Mouse (Mus musculus) mouse embryonic stem cell (cell line): ENCODE results near the gene Pgpep1.

ENCODE experiments used
- in situ Hi-C, 2 experiments: fragments of 300-500 bp; cut with MboI; formaldehyde crosslinking; loops; 1 replicate in 1 of 2; 3 replicates in 1 of 2; pipeline ENCODE4 v1.14.3; 2019 to 2020; ENCODE audit warnings: low sequenced_read_pairs in 2 of 2, low pct_unique_long_range_greater_than_20kb in 1 of 2, mixed read lengths in 1 of 2; ENCODE audit not compliant: unreplicated experiment in 1 of 2

Pgpep1 gene

DNA sequence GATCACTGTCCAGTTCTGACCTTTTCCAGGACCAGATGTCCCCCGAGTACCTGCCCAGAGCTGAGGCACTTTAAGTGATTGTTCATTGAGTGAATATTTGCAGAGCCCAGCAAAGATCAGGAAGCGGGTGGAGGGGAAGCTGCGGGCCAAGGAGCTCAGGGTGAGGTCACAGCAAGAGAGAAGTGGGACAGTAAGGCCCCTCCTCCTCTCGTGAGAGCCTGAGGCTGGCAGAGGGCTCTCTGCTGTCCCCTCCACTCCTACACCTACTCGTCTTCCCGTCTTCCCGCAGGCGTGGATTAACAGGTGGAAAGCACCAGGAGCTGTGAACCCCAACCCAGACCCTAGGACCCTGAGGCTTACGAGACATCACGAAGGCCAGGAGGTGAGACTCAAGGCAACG, 43.5 kb downstream of the Pgpep1 start:
- in situ Hi-C loops = no loop called here

DNA sequence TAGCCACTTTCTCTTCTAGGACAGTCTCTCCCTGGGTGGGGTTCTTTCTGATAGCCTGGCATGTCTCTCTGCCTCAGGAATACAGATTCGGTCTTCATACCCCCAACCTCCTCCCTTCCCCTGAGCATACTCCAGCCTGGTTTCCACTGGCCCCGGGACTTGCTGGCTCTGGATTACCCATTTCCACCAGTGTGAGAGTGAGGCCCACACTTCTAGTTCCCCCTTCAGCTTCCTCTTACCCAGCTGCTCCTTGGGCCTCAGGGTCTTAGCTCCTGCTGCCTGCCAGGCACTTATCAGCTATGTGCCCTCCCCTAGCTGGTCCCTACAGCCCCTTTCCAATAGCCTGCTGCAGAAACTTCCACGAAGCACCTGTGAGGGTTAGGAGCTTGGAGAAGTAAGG, 44.3 kb downstream of the Pgpep1 start, which contains the start of gene Lrrc25:
TSS of gene Lrrc25 (plus strand) at position 262 of the 400 bp plus-strand sequence.
- in situ Hi-C loops = no loop called here

DNA sequence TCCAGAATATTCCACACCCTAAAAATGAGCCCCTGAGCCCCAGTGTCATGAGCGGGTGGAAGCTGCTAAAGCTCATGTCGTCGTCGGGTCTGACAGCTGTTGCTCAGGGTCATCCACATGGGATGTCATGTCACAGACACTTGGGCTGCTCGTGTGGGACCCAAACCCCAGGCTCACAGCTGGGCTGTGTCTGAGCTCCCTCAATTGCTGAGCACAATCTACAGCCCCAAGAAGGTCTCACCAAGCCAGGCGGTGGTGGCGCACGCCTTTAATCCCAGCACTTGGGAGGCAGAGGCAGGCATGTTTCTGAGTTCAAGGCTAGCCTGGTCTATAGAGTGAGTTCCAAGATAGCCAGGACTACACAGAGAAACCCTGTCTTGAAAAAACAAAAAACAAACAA, 44.9 kb downstream of the Pgpep1 start:
- in situ Hi-C loops = no loop called here

DNA sequence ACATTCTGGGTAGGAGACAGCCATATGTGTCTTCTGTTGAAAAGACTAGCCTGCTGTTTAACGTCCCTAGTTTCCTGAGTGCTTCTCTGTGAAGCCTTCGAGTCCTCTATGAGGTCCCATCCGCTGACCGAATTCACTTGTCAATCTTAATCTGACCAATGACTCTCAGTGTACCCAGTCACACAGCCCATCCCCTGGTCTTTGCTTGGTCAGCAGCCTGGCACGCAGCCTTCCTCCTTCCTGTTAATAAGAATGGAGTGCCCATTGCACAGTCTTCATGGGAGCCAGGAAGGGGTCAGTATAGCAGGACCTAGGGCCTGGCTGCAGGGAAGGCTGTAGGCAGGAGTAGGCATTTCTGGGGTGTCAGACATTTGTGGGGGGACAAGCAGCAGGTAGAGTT, 45.7 kb downstream of the Pgpep1 start:
- in situ Hi-C loops = no loop called here

DNA sequence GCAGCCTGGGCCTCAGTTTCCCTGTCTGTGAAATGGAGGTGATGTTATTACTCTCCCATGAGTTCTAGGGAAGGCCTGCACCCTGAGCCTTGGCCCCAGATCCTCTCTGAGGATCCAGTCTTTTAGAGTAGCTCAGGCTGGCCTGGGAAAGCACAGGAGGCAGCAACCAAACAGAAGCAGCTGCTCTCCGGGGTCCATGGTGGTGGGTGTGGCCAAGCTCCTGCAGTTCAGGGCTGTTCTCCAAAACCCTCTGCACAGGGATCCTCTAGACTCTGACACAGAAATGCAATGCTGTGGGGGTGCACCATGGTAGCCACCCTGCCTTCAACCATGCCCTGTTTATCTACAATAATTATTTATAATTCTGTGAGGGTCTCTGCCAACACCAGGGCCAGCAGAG, 46.4 kb downstream of the Pgpep1 start:
- in situ Hi-C loops = no loop called here

DNA sequence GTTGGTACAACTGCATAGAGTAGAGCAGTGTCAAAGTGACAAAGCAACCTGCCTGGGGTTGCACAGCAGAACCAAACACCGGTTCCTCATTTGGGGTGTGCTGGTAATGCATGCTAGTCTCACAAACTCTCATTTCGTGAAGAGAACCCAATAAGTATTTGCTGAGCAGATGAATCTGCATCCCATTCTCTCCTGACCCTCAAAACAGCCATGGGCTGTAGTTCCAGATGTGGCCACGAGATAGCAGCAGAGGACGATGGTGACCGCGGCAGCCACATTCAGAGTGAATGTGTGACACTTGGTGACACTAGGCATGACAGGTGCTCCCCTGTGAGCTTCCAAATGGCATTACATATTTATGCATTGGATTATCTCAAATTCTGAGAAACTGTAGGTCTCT, 48.3 kb downstream of the Pgpep1 start:
- in situ Hi-C loops = no loop called here

DNA sequence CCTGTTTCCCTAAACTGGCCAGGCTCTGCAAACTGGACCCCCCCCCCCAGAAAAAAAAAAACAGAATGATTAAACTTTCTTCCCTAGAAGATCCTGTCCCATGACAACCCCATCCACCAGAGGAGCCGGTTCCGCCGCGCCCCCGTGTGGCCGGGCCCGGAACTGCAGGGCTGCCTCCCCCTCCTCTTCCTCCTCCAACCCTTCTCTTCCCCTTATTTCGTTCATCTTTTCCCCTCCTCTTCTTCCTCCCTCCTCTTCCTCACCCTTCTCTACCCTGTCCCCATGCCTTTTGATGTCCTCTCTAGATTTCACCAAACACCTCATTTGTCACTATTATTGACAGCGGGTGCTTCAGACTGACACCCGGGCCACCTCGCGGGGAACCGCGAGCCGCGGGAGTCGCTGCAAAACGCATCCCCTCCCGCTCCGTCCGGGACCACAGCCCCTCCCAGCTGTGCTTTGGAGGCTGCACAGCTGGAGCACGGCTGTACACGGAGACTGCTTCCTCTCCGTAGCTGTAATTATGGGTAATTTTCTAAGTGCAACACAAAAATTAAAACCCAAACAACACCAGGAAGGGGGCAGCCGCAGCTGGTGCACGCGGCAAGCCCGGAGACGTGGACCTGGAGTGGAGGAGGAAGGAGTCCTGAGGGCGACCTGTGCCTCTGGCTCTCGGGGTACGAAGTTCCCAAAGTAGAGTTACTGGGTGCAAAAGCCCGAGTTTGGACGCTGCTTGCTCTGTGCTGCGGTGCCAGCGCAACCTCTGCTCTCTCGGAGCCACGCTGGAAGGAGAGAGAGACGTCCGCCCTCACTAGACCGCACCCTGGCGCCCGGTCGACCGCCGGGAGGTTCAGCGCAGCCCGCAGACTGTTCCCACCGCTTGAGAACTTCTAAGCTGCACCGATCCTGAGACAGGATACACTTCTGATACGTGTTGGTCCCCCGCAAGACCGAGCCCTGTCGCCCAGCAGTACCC, 49.1 kb downstream of the Pgpep1 start:
- in situ Hi-C loops = no loop called here

DNA sequence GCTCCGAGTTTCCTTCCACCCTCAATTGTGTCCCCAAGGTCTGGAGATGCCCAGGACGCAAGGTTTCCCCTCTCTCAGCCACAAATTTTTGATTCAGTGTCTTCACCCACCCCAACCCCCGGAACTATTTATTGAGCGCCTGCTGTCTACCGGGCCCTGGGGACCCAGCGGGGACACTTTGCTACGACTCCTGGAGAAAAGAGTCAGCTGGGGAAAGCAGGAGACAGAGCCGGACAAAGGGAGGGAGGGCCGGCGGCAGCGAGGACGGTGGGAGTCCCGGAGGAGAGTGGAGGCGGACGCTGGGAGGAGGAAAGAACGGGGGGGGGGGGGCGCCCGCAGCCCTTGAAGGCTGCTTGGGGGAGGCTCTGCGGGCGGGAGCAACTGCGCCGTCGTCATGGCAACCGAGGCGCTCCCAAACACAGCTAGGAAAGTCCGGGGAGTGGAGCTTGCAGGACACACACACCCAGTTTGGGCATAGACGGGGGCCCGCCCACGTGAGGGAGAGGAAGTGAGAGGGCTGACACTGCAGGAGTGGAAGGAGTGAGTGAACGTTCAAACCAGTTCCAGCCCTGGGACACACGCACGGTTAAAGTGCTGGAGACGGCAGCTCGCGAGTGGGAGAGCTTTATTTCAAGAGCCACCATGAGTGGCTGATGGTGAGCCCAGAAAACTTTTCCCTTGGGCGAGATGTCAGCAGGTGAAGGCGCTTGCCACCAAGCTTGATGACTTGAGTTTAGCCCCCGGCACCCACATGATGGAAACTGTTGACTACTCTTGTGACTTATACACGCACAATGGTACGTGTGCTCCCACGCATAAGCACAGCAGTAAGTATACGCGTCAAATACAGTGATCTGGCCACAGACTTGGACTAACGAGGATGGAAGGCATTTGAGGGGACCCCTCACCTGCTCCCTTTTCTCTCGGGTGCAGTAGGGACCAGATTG, 50.1 kb downstream of the Pgpep1 start:
- in situ Hi-C loops = no loop called here

DNA sequence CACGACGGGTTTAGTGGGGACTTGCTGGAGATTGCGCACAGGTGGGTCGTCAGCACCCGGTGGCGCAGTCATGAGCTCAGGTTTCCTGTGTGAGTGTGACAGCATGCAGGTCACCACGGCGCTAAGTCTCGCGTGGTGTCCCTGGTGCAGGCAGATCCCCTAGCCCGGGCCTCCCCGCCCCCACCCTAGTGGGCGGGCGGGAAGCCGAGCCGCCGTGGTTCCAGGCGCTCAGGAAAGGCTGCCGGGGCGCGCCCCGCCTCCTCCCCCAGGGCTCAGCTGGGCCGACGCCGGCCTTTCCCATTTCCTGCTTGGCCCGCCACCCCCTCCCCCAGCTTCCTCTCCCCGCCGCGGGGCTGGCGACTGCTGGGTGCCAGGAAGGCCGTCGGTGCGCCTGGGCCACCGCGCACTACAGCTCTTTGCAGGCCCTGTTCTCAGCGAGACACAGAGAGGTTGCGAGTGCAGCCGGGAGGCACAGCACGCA, 50.8 kb downstream of the Pgpep1 start:
- in situ Hi-C loops = no loop called here

DNA sequence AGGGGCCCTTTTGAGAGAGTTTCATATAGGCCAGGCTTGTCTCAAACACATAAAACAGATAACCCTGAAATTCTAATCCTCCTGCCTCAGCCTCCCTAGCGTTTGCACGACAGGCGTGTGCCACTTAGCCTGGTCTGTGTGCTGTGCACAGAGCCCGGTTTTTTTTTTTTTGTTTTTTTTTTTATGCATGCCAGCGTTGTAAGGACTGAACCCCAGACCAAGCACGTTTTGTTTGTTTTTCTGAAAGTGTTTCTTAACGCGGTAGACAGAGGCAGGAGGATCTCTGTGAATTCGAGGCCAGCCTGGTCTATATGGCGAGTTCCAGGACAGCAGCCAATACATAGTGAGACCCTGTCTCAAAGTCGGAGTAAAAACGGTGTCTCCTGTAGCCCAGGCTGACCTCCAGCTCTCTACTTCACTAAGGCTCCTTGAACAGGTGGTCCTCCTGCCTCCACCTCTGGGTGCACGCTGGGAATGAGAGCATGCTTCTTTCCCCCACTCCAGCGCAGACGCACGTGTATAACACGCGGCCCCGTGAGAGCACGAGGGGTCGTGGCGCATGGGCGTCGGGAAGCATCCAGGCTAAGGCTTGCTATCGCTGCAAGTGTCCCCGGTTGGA, 51.3 kb downstream of the Pgpep1 start, which contains the start of gene Ssbp4:
TSS of gene Ssbp4 (minus strand) at position 124 of the 619 bp plus-strand sequence.
- in situ Hi-C loops = no loop called here

DNA sequence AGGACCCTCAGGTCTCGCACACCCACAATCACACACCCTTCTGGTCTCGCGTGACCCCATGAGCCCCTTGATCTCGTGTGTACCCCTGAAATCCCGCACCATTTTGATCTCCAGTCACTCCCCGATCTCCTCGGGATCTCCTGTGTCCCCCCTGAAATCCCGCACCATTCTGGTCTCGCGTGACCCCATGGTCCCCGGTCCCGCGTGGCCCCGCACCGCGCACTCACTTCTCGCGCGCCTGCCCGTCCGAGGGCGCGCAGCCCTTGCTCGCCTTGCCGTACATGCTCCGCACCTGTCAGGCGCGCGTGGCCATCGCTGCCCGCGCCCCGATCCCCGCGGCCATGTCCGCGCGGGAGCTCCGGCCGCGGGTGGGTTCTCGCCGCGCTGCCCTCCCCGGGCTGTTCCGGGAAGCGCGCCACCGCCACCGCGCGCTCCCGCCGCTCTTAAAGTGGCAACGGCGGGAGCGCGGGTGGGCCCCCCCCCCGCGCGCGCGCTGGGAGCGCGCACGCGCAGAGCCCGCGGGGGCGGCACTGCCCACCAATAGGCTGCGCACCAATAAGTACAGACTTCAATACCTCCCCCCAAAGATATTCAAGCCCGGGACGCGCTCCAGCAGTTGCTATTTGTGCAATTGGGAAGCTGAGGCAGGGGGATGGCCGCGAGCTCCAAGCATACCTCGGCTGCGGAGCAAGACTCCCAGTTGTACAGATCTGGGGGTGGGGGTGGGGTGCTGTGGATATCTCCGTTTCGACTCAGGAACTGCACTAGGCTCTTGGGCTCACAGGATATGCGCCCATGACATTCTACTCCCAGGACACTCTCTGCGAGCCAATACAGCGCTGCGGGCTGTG, 52.1 kb downstream of the Pgpep1 start:
- in situ Hi-C loops = no loop called here

DNA sequence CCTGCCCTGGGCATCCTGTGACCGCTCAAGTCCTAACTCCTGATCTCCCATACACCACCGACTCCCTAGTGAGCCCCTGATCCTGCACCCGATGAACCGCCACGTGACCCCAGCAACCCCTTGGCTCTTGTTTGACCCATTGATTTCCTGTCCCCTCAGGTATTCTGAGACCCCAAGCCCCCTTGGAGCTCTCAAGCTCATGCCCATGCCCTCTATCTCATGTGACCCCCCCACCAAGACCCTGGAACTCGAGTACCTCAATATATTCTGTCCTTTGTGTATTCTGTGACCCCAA, 52.6 kb downstream of the Pgpep1 start:
- in situ Hi-C loops = no loop called here

DNA sequence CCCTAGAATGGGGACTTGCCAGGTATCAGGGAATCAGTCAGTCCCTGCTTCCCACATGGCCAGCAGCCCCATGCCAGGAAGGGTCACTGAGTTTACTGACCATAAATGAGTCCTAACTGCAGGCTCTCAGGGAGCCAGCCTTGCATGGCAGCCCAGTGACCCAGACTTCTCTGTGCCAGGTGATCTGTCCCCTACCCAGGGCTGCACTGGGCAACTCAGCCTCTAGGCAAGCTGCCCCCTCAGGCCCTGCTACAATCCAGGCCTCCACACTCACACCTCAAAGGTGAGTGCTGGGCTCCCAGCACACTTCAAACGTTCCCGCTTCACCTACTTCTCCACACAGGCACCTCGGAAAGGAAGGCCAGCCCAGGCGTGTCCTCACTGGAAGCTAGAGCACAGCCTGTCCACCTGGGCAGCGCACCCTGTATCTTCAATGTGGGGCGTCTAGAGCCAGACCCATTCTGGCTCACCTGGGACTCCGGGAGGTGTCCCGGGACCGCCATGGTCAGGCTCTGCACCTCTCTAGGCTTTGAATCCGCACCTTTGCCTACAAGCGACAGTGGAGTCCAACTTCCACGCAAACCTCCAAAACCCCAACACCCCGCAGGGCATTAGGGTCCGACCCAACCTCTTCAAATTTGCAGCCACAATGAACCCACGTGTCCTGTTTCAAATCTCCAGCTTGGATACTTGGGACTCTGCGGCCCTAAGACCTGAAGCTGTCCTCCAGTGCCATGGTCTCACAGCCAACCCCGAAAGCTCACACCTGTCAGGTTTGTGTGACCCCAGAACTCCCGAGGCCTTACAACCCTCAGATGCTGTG, 53.2 kb downstream of the Pgpep1 start:
- in situ Hi-C loops = no loop called here

DNA sequence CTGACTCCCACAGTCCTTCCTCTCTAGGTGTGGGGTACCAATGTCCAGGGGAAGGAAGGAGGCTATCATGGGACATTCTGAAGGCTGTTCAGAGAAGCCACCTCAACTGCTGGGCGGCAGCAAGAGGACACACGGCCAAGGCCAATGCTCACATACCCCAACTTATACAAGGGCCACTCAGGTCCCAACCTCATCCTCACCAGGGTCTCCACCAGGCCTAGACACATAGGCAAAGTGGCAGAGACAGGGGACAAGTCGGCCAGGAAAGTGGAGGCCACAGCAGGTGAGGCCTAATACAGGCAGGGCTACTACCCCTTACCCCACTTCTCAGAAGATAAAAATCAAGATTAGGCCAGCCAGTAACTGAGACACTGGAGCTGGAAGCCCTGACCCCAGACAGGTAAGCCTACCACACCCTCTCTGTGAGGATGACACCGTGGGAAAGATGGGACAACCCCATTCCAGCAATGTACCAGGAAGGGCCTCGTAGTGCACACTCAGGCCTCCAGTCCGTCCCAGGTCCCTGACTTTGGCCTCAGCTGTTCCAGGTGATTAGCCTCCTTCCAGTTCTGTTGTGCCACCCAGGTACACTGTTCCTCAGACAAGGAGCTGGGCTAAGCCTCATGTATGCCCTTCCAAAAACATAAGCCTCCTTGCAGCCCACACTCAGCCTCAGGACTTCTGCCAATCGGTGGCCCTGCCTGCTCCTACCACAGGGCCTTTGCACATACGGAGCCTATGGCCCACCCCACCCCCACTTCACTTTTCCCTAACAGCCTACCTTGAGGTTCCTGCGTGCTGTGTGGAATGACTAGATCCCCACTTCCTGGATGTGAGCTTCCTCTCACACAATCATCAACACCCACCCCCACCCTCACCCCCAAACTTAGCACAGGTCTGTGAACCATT, 54.1 kb downstream of the Pgpep1 start:
- in situ Hi-C loops = no loop called here

DNA sequence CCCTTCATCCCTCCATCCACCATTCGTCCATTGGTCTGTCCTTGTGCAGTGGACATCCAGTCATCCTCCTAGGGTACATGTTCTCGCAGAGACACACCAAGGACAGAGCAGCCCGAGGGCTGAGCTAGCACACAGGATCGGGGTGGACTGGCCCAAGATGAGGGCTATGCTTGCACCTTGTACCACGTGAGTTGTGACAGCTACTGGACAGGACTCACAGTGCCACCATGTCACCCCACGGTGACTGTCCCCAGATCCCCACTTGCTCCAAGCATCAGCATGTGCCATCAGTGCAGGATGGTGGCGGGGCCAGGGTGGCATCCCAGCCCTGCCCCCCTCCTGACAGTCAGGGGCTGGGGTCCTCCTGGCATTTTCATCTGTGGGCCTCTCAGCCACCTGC, 55.6 kb downstream of the Pgpep1 start:
- in situ Hi-C loops = no loop called here

DNA sequence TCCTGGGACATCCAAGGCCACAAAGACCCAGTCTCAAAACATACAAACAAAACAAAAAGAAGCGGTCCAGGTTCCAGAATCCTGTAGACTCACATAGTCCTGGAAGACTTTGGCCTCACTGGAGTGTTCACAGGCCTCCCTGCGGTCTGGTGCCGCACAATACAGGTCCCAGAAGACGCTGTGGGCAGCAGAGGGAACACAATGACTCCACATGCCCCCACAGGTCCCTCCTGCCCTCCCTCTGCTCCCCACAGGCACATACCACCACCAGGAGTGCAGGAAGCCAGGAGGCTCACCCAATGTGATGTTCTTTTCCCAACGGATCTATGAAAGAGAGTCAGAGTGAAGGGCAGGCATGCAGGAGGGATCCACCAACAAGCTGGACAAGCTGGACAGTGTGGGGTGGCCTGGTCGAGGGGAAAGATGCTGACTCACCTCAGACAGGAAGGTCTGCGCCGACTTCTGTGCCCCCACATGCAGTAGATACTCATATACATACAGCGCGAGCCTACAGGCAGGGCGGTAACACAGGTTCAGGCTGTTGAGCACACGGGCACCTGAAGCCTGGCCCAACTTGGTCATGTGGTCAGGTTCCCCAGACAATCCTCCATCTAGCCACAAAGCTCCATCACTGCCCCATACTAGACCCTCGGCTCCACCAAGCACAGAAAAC, 57.9 kb downstream of the Pgpep1 start:
- in situ Hi-C loops = no loop called here
